Mouse (Mus musculus) intestine, embryonic 14.5 days (tissue): ENCODE data around the gene Ccdc141. TPM values are rescaled to one million over a fixed set of nuclear protein-coding genes. Genes with fewer than 3 reads are reported as not detected.
A peak's percentile ranks its signal among the peaks of the same experiment; 100 is the strongest.

Experiments used
- ATAC-seq: fragments of 200-750 bp; cut with Nextera tagmentation; replicated peaks from 2 replicates; pipeline ENCODE4 v1.8.0; 2017; ENCODE audit warnings: low read depth, moderate number of reproducible peaks, moderate TSS enrichment, moderate library complexity; ENCODE audit not compliant: low FRiP score, low TSS enrichment
- DNase-seq: peaks from one replicate; pipeline ENCODE4 v3.0.0-alpha.2; 2018; ENCODE audit warnings: low spot score
- H3K27ac ChIP-seq: fragments of 300-500 bp; sonication (generic); 2 replicates; pipeline ENCODE4 v1.5.1; 2014; ENCODE audit warnings: low read depth, mild to moderate bottlenecking, control low read depth
- H3K27me3 ChIP-seq: fragments of 300-500 bp; sonication (generic); replicated peaks from 2 replicates; pipeline ENCODE4 v1.6.1; 2014; ENCODE audit warnings: low read length, control low read depth; ENCODE audit not compliant: control insufficient read depth, insufficient read depth
- H3K36me3 ChIP-seq: fragments of 300-500 bp; sonication (generic); 2 replicates; pipeline ENCODE4 v1.6.1; 2014; ENCODE audit warnings: low read length, control low read depth; ENCODE audit not compliant: control insufficient read depth, insufficient read depth
- H3K4me1 ChIP-seq: fragments of 300-500 bp; sonication (generic); replicated peaks from 2 replicates; pipeline ENCODE4 v1.6.1; 2014; ENCODE audit warnings: low read length, control low read depth, mixed read lengths; ENCODE audit not compliant: control insufficient read depth, insufficient read depth
- H3K4me2 ChIP-seq: fragments of 300-500 bp; sonication (generic); 2 replicates; pipeline ENCODE4 v1.6.1; 2014; ENCODE audit warnings: low read length
- H3K4me3 ChIP-seq: fragments of 300-500 bp; sonication (generic); 2 replicates; pipeline ENCODE4 v1.5.1; 2014; ENCODE audit warnings: low read depth, low read length, control low read depth, mixed read lengths
- H3K9ac ChIP-seq: fragments of 300-500 bp; sonication (generic); 2 replicates; pipeline ENCODE4 v1.6.1; 2014; ENCODE audit warnings: mild to moderate bottlenecking, low read length
- H3K9me3 ChIP-seq: fragments of 300-500 bp; sonication (generic); 2 replicates; pipeline ENCODE4 v1.6.1; 2016; ENCODE audit warnings: low read length, control low read depth; ENCODE audit not compliant: control insufficient read depth
- WGBS: fragments of 180-500 bp; shearing (Covaris S2); extraction: QIAGEN DNeasy Blood & Tissue Kit; methylation state at CpG from one replicate; pipeline ENCODE4 v1.1.7; 2014; 5-methylcytosine and 5-hydroxymethylcytosine counted together
- polyA plus RNA-seq: library from polyadenylated mRNA; unstranded; fragments of >200 nt; fragmentation: Nextera tagmentation; extraction: Ambion mirVana; gene quantifications from 2 replicates; pipeline ENCODE4 v1.2.1, GENCODE M21; 2014

Gene Ccdc141
- polyA plus RNA-seq, 1 experiment from 2014 or later: 7.4 TPM

DNA sequence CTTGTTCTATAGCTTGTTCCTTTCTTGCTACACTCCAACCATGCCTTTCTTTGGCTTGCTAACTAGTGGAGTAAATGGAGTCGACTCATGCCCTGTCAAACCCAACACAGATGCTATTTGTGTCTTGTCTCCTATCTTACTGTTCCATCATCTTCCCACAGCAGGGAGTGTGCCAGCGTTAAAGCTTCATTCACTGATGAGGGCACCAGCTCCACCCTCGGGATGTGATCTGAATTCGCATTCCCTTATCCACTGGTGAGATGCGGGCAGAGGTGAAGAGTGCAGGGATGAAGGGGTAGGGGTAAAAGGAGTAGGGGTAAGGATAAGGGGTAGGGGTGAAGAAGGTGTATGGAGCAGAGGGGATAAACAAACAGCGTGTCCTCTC lies 12.6 kb upstream of the Ccdc141 start:
- Histone ChIP-seq H3K4me1 (peaks cover 15% of the 10 kb centered on the region), H3K27ac (no peak overlapping the region)
- no peak for ATAC-seq

GRCm38 (mm10) chr2:77182271-77182995 lies 12.0 kb upstream of the Ccdc141 start:
- 63% methylated on average over 4 of the region's 4 CpGs for WGBS
- Histone ChIP-seq H3K27me3 (no peaks in the 10 kb centered on the region), H3K4me2 (no peak overlapping the region), H3K27ac (no peak overlapping the region), H3K9ac (no peak overlapping the region), H3K4me3 (no peak overlapping the region), H3K4me1 (peaks cover 15% of the 10 kb centered on the region), H3K36me3 (peaks cover 8% of the 10 kb centered on the region; the same call in 1 of the 2 replicates), H3K9me3 (no peaks in the 10 kb centered on the region)
- ATAC-seq (no peak), DNase-seq (no peak)

More for the DNA sequence above, 12.6 kb upstream of the Ccdc141 start:
- DNase-seq: no peak
- H3K9me3 ChIP-seq: no peaks in the 10 kb centered on the region
- no peak overlapping the region for H3K4me2 ChIP-seq
- H3K4me3 ChIP-seq: no peak overlapping the region
- WGBS: 81% methylated on average over 6 of the region's 6 CpGs
- H3K36me3 ChIP-seq: peaks cover 13% of the 10 kb centered on the region
- no peaks in the 10 kb centered on the region for H3K27me3 ChIP-seq
- no peak overlapping the region for H3K9ac ChIP-seq

GRCm38 (mm10) chr2:77177472-77177871 lies 7.0 kb upstream of the Ccdc141 start:
- no peak overlapping the region for H3K4me2 ChIP-seq
- ATAC-seq (peak; percentile 57; the same call in 1 of the 2 replicates), DNase-seq (no peak)
- H3K27me3 ChIP-seq: no peaks in the 10 kb centered on the region
- no peaks in the 10 kb centered on the region for H3K36me3 ChIP-seq
- 51% methylated on average over 2 of the region's 2 CpGs for WGBS
- no peak overlapping the region for H3K27ac ChIP-seq
- no peak overlapping the region for H3K9ac ChIP-seq
- 0 out of 2 replicates have a peak, but pooled peaks cover 10% of the 10 kb centered on the region for H3K4me1 ChIP-seq
- H3K4me3 ChIP-seq: no peak overlapping the region
- no peaks in the 10 kb centered on the region for H3K9me3 ChIP-seq

GRCm38 (mm10) chr2:77176413-77176812 lies 6.0 kb upstream of the Ccdc141 start:
- no peaks in the 10 kb centered on the region for H3K27me3 ChIP-seq
- no peak overlapping the region for H3K27ac ChIP-seq
- no peak overlapping the region; the same call in 1 of the 2 replicates for H3K4me2 ChIP-seq
- ATAC-seq: no peak; the same call in 1 of the 2 replicates
- no peak overlapping the region for H3K9ac ChIP-seq
- 60% methylated on average over 10 of the region's 10 CpGs for whole genome bisulfite sequencing
- no peaks in the 10 kb centered on the region for H3K36me3 ChIP-seq
- H3K9me3 ChIP-seq: no peaks in the 10 kb centered on the region
- peaks cover 19% of the 10 kb centered on the region for H3K4me1 ChIP-seq
- H3K4me3 ChIP-seq: no peak overlapping the region
- DNase-seq: no peak

- H3K9me3 ChIP-seq: no peaks in the 10 kb centered on the region
- H3K27ac ChIP-seq: no peak overlapping the region
- ATAC-seq (no peak), DNase-seq (no peak)
- H3K36me3 ChIP-seq: no peaks in the 10 kb centered on the region
- H3K4me1 ChIP-seq: peaks cover 26% of the 10 kb centered on the region
- H3K4me3 ChIP-seq: no peak overlapping the region
- no peaks in the 10 kb centered on the region for H3K27me3 ChIP-seq
- no peak overlapping the region for H3K9ac ChIP-seq
- no peak overlapping the region for H3K4me2 ChIP-seq
- WGBS: 63% methylated on average over 7 of the region's 7 CpGs
Observed at GRCm38 (mm10) chr2:77175411-77175810, 5.0 kb upstream of the Ccdc141 start.

DNA sequence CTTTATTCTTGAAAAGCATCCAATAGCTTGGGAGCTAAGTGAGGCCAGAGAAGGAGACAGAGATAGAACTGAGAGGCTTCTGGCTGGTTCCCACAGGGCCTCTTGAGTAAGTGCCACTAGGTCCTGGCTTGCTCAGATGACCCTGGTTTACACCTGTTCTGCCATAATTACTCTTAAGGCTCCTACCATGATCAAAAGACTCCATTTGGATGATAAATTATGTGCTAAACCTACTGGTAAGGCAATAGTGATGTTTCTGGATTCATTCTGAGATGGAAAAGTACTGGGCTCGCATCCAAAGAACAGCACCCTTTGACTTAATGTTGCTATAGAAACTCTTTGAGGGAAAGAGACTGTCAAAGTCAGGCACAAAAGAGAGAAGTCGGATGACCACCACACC lies 3.9 kb upstream of the Ccdc141 start:
- WGBS: 77% methylated on average over 2 of the region's 2 CpGs

DNA sequence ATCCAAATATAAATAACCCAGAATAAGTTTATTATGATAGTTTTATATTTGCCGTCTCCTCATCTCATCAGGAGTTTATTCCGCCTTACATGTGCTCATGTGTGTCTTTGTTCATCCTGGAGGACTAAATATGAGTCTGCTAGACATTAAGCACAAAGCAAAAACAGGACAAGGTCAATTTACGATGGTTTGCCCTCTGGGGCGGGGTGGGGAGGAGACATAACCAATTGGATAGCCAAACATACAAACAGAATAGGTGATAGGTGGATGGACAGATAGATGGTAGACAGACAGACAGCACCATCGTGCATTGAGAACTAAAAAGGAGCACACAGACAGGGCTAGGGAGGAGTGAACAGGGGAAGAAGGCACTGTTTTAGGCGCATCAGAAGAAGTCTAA lies 3.4 kb upstream of the Ccdc141 start:
- no peak overlapping the region for H3K4me3 ChIP-seq
- no peak for ATAC-seq
- H3K27me3 ChIP-seq: no peaks in the 10 kb centered on the region
- no peak overlapping the region for H3K9ac ChIP-seq
- DNase-seq: no peak
- H3K27ac ChIP-seq: no peak overlapping the region
- H3K9me3 ChIP-seq: no peaks in the 10 kb centered on the region
- 86% methylated on average over 6 of the region's 6 CpGs for WGBS
- no peak overlapping the region for H3K4me2 ChIP-seq
- peaks cover 30% of the 10 kb centered on the region for H3K4me1 ChIP-seq
- H3K36me3 ChIP-seq: no peaks in the 10 kb centered on the region

More for the DNA sequence above, 3.9 kb upstream of the Ccdc141 start:
- Histone ChIP-seq H3K4me2 (no peak overlapping the region), H3K36me3 (no peaks in the 10 kb centered on the region), H3K27me3 (no peaks in the 10 kb centered on the region), H3K9me3 (no peaks in the 10 kb centered on the region), H3K4me1 (peaks cover 29% of the 10 kb centered on the region), H3K4me3 (no peak overlapping the region), H3K9ac (no peak overlapping the region), H3K27ac (no peak overlapping the region)
- no peak for ATAC-seq
- DNase-seq: no peak

- 46% methylated on average over 6 of the region's 6 CpGs for WGBS
- Histone ChIP-seq H3K9me3 (no peaks in the 10 kb centered on the region), H3K27ac (no peak overlapping the region), H3K36me3 (no peaks in the 10 kb centered on the region), H3K9ac (no peak overlapping the region), H3K4me1 (peaks cover 30% of the 10 kb centered on the region), H3K4me2 (no peak overlapping the region), H3K4me3 (no peak overlapping the region), H3K27me3 (no peaks in the 10 kb centered on the region)
- no peak for DNase-seq
- ATAC-seq: no peak
Observed at GRCm38 (mm10) chr2:77173366-77173765, 2.9 kb upstream of the Ccdc141 start.

DNA sequence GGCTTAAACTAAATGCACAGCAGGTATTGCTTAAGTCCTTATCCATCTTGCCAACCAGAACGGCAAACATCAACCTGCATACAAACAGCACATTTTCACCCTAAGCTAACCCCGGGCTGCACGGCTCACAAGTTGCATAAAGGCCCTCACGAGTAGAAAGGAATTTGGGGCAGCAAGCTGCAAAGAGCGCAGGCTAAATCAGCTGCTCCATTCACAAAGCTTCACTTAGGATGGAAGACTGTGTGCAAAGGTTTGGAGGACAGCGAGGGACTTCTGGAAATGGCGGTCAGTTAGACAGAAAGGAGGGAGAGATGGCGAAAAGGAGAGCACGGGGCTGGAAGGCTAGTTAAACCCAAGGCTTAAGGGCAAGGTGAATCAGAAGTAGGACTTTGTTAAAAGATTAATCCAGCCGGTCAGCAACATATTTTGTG lies 1.8 kb upstream of the Ccdc141 start:
- no peak overlapping the region for H3K4me3 ChIP-seq
- WGBS: 54% methylated on average over 10 of the region's 10 CpGs
- no peaks in the 10 kb centered on the region for H3K36me3 ChIP-seq
- no peaks in the 10 kb centered on the region for H3K9me3 ChIP-seq
- no peaks in the 10 kb centered on the region for H3K27me3 ChIP-seq
- H3K27ac ChIP-seq: peak overlapping the region; percentile 69; the same call in 1 of the 2 replicates
- ATAC-seq (no peak), DNase-seq (no peak)
- H3K4me2 ChIP-seq: peak overlapping the region; percentile 92
- peaks cover 30% of the 10 kb centered on the region for H3K4me1 ChIP-seq
- H3K9ac ChIP-seq: no peak overlapping the region
